Mouse (Mus musculus) forebrain, embryonic 11.5 days (tissue): ENCODE measurements at regions not wholly inside any gene's neighbourhood (a gene's known extent, or its start where the extent isn't known, plus 50 kb on each side); places are given as distances from the start of the nearest gene placed in this dataset.

Experiments
- ATAC-seq: fragments of 200-750 bp; cut with Nextera tagmentation; replicated peaks from 2 replicates; pipeline ENCODE4 v1.8.0; 2017; ENCODE audit warnings: moderate TSS enrichment; ENCODE audit not compliant: low FRiP score
- DNase-seq: peaks from one replicate; pipeline ENCODE4 v3.0.0-alpha.2; 2017; ENCODE audit warnings: low spot score
- H3K27ac ChIP-seq: fragments of 300-500 bp; sonication (generic); 2 replicates; pipeline ENCODE4 v1.5.1; 2014; ENCODE audit warnings: low read depth, low read length
- H3K27me3 ChIP-seq: fragments of 300-500 bp; sonication (generic); 2 replicates; pipeline ENCODE4 v1.6.1; 2014; ENCODE audit warnings: mild to moderate bottlenecking, low read length, mixed read lengths; ENCODE audit not compliant: control insufficient read depth, insufficient read depth
- H3K36me3 ChIP-seq: fragments of 300-500 bp; sonication (generic); 2 replicates; pipeline ENCODE4 v1.6.1; 2014; ENCODE audit warnings: mild to moderate bottlenecking, low read length, moderate library complexity, mixed read lengths; ENCODE audit not compliant: control insufficient read depth, insufficient read depth
- H3K4me1 ChIP-seq: fragments of 300-500 bp; sonication (generic); replicated peaks from 2 replicates; pipeline ENCODE4 v1.6.1; 2014; ENCODE audit warnings: low read length, mixed read lengths; ENCODE audit not compliant: control insufficient read depth, insufficient read depth
- H3K4me2 ChIP-seq: fragments of 300-500 bp; sonication (generic); 2 replicates; pipeline ENCODE4 v1.6.1; 2014; ENCODE audit warnings: low read depth, mild to moderate bottlenecking, low read length, moderate library complexity, mixed read lengths; ENCODE audit not compliant: severe bottlenecking
- H3K4me3 ChIP-seq: fragments of 300-500 bp; sonication (generic); 2 replicates; pipeline ENCODE4 v1.5.1; 2014; ENCODE audit warnings: low read depth, low read length
- H3K9ac ChIP-seq: fragments of 300-500 bp; sonication (generic); 2 replicates; pipeline ENCODE4 v1.6.1; 2014; ENCODE audit warnings: low read length
- H3K9me3 ChIP-seq: fragments of 300-500 bp; sonication (generic); 2 replicates; pipeline ENCODE4 v1.6.1; 2016; ENCODE audit warnings: low read length, mixed read lengths; ENCODE audit not compliant: control insufficient read depth
- WGBS: fragments of 180-500 bp; shearing (Covaris S2); extraction: QIAGEN DNeasy Blood & Tissue Kit; methylation state at CpG from one replicate; pipeline ENCODE4 v1.1.7; 2014; 5-methylcytosine and 5-hydroxymethylcytosine counted together

DNA sequence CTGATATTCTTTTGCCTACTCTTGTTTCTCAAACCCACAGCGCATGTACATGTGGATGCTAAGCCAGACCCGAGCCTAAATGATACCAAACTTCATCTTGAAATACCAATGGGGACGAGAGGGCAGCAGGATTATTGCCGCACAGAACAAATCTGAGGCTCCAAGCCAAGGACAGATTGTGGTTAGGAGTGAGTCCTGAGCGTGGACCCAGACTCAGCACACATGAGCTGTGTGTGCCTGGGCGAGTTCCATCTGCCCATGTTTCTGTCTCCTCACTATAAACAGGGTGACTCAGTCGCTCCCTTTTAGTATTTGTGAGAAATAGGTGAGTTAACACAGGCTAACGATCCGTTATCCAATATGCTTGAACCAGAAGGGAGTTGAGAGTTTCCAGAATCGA is 92.4 kb upstream of the Gadd45a start:
- ATAC-seq, result no peak
- Histone ChIP-seq H3K27me3 (no peaks in the 10 kb centered on the region), H3K4me3 (no peak overlapping the region), H3K9ac (no peak overlapping the region), H3K27ac (no peak overlapping the region), H3K9me3 (no peaks in the 10 kb centered on the region), H3K4me2 (no peak overlapping the region), H3K4me1 (no peaks in the 10 kb centered on the region), H3K36me3 (no peaks in the 10 kb centered on the region)
- no peak for DNase-seq
- 91% methylated on average over 10 of the region's 10 CpGs for WGBS

DNA sequence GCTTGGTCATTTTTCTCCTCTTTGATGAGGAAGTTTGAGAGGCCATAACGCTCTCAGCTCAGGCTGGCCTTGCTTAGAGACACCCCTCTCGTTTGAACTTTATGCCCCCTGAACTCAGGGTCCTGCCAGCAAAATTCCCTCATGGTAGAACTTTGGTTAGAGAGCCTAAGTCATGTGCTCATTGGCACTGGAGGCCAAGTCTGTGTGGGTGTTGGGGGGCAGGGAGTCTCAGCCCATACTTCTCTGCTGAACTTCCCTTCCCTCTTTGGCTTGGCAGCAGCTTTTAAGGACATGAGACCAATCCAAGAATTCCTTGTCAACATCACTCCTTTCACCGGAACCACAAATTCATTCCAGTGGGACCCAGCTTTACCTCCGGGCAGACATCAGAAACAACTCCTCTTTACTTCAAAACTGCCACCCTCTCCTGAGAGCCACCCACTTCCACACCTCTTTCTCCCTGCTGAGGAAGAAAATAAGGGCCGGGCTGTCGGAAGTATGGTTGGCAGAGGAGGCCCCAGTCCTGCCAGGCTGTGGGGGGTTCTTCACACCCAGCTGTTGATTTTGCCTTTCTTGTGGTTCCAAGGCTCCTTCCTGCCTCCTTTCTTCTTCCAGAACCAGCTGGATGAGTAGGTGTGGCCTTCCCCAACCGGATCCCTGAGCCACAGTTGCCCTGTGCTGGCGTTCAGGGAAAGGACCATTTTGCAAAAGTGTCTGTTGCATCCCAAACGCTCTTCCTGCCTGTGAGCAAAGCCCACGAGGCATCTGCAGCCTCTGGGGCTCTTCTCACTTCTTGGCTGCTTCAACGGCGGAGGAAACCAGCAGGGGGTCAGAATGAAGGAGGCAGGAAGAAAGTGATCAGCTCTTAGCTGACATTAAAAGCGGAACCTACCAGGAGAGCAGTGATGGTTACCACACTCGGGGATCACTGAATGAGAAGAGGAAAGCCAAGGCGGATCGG is 91.5 kb upstream of the Gadd45a start:
- no peak overlapping the region for H3K4me2 ChIP-seq
- H3K36me3 ChIP-seq, result no peaks in the 10 kb centered on the region
- DNase-seq, result no peak
- H3K27me3 ChIP-seq, result no peaks in the 10 kb centered on the region
- WGBS, result 77% methylated on average over 16 of the region's 16 CpGs
- no peaks in the 10 kb centered on the region for H3K4me1 ChIP-seq
- H3K9ac ChIP-seq, result no peak overlapping the region
- no peak for ATAC-seq
- H3K9me3 ChIP-seq, result no peaks in the 10 kb centered on the region
- H3K27ac ChIP-seq, result no peak overlapping the region
- no peak overlapping the region for H3K4me3 ChIP-seq

DNA sequence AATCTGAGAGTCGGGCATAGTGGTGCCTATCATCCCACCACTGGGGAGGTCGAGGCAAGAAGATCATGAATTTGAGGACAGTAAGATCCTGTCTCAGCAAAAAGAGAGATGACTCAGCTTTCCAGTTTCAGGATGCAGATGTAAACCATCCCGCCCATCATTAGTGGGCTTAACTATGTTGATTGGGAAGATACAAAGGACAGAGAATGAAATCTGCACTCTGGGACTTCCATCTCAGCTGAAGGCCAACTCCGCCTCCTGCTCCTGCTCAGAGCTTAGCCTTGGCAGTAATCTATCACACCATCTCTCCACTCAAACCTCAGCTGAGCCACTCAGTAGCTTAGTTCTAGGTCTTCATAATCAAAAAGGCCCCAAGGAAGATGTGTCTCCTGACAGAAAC is 90.5 kb upstream of the Gadd45a start:
- Histone ChIP-seq H3K9me3 (no peaks in the 10 kb centered on the region), H3K4me1 (no peaks in the 10 kb centered on the region), H3K4me2 (no peak overlapping the region), H3K27me3 (no peaks in the 10 kb centered on the region), H3K4me3 (no peak overlapping the region), H3K36me3 (no peaks in the 10 kb centered on the region), H3K27ac (no peak overlapping the region), H3K9ac (no peak overlapping the region)
- ATAC-seq, result no peak
- WGBS, result 86% methylated on average over 4 of the region's 4 CpGs
- DNase-seq, result peak; percentile 14

DNA sequence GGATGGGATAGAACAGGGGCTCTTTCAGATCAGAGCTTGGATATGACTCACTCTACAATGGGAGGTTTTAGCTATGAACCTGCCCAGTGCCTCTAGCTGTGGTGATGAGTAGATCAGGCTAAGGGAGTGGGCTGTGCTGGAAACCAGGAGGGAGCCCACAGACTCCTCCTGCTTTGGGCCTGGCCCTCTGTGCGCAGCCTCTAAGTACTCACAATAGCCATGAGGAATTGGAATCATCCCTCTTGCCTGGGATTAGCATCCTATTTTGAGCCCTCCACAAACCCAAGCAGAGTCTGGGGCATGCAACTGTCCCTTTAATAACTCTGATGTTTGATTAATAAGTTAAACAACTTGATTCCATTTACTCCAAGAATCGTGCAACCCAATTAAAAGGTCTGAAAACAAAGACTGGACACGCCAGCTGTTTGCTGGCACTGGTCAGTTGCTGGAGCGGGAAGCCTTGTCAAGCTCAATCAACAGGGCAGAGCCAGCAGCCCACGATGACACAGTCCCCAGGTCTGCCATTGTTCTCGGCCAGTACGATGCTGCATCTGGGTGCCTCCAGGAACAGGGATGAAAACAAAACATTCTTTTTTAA is 88.6 kb upstream of the Gadd45a start:
- Histone ChIP-seq H3K4me3 (no peak overlapping the region), H3K4me2 (no peak overlapping the region), H3K9ac (no peak overlapping the region), H3K27ac (no peak overlapping the region), H3K4me1 (no peaks in the 10 kb centered on the region), H3K9me3 (no peaks in the 10 kb centered on the region), H3K36me3 (no peaks in the 10 kb centered on the region), H3K27me3 (no peaks in the 10 kb centered on the region)
- DNase-seq (no peak), ATAC-seq (no peak)
- 50% methylated on average over 7 of the region's 7 CpGs for WGBS

DNA sequence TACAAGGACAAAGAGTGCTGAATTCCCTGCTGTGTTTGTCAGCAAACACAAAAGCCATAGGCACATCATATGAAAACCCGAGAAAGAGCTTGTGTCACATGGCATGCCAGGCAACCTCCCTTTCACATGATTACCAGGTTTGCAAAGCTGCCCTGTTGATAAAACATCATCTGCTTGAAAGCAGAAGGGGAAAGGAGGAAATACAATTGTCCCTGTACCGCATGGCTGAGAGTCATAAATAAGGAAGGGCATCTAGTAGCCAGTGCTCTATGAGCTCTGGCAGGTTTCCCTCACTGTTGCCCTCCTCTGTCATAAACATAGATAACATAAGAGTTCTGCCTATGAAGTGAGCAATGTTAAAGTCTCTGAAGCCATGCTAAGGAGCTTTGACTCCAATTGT is 86.8 kb upstream of the Gadd45a start:
- no peak for DNase-seq

DNA sequence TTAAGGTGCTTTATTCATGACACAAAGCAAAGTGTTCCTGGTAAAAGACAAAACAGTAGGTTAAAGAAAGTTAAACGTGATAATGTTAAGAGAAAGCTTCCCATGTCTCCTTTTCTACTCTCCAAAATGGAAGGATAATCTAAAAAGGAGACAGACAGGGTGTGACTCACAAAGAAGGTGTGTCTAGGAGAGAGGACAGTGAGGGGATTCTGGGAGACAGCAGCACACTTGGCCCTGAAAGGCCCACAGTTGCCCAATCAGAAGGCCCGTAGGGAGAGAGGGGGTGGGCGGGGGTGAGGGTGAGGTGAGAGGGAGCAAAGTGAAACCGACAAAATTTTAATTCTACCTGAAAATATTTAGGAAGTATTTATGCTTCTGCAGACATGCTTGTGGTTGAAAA is 85.8 kb upstream of the Gadd45a start:
- Histone ChIP-seq H3K9ac (no peak overlapping the region), H3K27me3 (no peaks in the 10 kb centered on the region), H3K27ac (no peak overlapping the region), H3K36me3 (no peaks in the 10 kb centered on the region), H3K4me2 (no peak overlapping the region), H3K4me3 (no peak overlapping the region), H3K4me1 (no peaks in the 10 kb centered on the region), H3K9me3 (no peaks in the 10 kb centered on the region)
- no peak for ATAC-seq
- WGBS, result 84% methylated on average over 4 of the region's 4 CpGs
- DNase-seq, result no peak

More for the DNA sequence above, 86.8 kb upstream of the Gadd45a start:
- 65% methylated on average over 2 of the region's 2 CpGs for WGBS
- no peaks in the 10 kb centered on the region for H3K27me3 ChIP-seq
- ATAC-seq, result no peak
- H3K4me2 ChIP-seq, result no peak overlapping the region
- no peaks in the 10 kb centered on the region for H3K9me3 ChIP-seq
- no peak overlapping the region for H3K9ac ChIP-seq
- no peak overlapping the region for H3K4me3 ChIP-seq
- H3K36me3 ChIP-seq, result no peaks in the 10 kb centered on the region
- no peak overlapping the region for H3K27ac ChIP-seq
- no peaks in the 10 kb centered on the region for H3K4me1 ChIP-seq

DNA sequence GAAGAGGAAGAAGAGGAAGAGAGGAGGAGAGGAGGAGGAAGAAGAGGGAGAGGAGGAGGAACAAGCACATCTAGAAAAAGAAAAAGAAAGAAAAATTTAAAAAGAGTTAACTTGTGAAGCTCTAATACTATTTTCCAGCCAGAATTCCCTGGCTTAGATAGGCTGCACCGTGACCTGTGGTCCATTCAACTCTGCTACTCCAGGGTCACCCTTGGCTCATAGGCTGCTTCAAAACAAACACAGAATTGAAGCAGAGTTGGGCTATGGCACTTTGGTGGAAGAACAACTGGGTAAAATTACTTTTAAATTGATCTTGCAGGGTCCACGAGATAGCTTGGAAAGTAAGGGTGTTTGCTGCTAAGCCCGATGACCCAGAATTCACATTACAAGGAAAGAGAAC is 79.0 kb upstream of the Gadd45a start:
- ATAC-seq (no peak), DNase-seq (no peak)
- no peak overlapping the region for H3K4me3 ChIP-seq
- no peak overlapping the region for H3K9ac ChIP-seq
- no peak overlapping the region for H3K27ac ChIP-seq
- no peak overlapping the region for H3K4me2 ChIP-seq
- no peaks in the 10 kb centered on the region; the same call in 1 of the 2 replicates for H3K27me3 ChIP-seq
- no peaks in the 10 kb centered on the region for H3K9me3 ChIP-seq
- no peaks in the 10 kb centered on the region for H3K36me3 ChIP-seq
- 87% methylated on average over 3 of the region's 3 CpGs for WGBS
- no peaks in the 10 kb centered on the region; the same call in 1 of the 2 replicates for H3K4me1 ChIP-seq

DNA sequence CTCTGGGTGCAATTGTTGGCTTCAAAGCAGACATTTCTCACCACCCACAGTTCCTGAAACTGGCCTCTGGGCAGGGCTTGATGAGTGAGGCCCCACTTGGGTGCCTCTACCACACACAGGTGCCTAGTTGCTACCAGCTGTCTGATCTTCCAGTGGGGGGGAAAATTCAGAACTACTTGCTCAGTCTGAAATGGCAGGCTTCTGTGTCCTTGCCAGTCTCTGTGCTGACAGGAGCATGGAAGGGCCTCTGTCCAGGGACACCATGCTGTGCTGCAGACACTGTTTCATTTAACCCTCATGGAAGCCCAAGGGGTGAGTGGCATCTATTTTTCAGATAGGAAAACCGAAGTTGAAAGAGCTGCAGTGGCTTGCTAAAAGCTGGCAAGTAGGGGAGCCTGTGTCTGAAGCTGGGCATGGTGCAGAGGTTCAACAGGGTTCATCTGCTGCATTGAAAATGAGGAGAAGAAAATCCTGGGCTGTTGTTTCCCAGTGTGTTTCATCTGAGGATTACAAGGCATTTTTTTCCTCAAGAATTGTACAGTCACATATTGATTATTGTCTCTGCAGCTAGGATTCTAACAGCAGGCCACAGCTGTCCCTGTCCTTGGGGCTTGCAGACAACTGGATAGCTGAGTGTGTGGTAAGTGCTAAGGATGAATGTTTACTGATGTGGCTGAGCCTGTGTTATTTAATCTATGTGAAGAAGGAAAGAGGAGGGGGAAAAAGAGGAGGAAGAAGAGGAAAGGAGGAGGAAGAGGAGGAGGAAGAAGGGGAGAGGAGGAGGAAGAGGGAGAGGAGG is 78.4 kb upstream of the Gadd45a start:
- Histone ChIP-seq H3K27ac (no peak overlapping the region), H3K27me3 (no peaks in the 10 kb centered on the region; the same call in 1 of the 2 replicates), H3K36me3 (no peaks in the 10 kb centered on the region), H3K4me1 (no peaks in the 10 kb centered on the region; the same call in 1 of the 2 replicates), H3K9me3 (no peaks in the 10 kb centered on the region), H3K4me3 (no peak overlapping the region), H3K4me2 (no peak overlapping the region), H3K9ac (no peak overlapping the region)
- WGBS, result 48% methylated on average over 1 of the region's 1 CpGs
- ATAC-seq (no peak), DNase-seq (no peak)
